Mouse (Mus musculus): ENCODE data around the gene Dusp18.

Dusp18 gene

GRCm38 (mm10) chr11:3894406-3895281 lies at the start of gene Dusp18, which contains the start of gene 4921536K21Rik:
Dusp18 (plus strand) TSS chr11:3895240.
4921536K21Rik (minus strand) TSS chr11:3895098.
- peak; percentile 96 to 97 for DNase-seq

GRCm38 (mm10) chr11:3846351-3846750 lies 48.7 kb upstream of the Dusp18 start:
- DNase-seq = no peak

- no peak for DNase-seq
Observed at GRCm38 (mm10) chr11:3849469-3850314, 45.3 kb upstream of the Dusp18 start.

GRCm38 (mm10) chr11:3850315-3850614 lies 44.8 kb upstream of the Dusp18 start:
- no peak for DNase-seq

GRCm38 (mm10) chr11:3850746-3851277 lies 44.2 kb upstream of the Dusp18 start:
- no peak for DNase-seq

DNA sequence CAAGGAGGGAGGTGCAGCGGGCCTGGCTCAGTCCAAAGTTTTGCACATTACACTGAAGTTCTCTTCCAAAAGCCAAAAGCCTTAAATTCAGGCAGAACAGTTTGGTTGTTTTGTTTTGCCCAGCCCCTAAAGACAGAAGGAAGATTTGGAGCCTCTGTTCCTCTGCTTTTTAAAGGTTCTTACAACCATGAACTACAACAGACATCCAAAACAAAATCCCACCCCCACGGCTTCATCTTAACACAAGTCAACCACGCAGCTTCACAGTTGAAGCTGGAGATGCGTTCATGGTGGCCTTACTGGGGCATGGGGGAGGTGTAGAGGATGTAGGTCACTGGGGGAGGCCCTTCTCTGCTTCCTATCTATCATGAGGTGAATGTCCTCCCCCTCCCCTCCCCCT lies 43.2 kb upstream of the Dusp18 start:
- no peak for DNase-seq

DNA sequence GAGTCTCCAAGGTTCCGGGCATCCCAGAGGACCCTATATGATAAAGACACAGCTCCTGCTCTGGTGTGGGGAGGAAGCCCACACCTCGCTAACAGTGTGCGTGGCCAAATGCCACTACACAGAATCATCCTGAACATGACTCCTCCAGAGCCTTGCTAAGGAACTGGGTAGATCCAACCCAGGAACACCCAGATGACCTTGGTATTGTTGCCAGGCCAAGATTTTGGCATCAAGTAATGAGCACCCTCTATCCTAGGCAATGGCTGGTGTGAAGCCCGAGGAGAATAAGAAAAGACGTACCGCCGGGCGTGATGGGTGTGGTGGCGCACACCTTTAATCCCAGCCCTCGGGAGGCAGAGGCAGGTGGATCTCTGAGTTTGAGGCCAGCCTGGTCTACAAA lies 42.0 kb upstream of the Dusp18 start:
- no peak for DNase-seq

- no peak for DNase-seq
Observed at GRCm38 (mm10) chr11:3853481-3854034, 41.5 kb upstream of the Dusp18 start.

GRCm38 (mm10) chr11:3854156-3854555 lies 40.9 kb upstream of the Dusp18 start:
- no peak for DNase-seq

DNA sequence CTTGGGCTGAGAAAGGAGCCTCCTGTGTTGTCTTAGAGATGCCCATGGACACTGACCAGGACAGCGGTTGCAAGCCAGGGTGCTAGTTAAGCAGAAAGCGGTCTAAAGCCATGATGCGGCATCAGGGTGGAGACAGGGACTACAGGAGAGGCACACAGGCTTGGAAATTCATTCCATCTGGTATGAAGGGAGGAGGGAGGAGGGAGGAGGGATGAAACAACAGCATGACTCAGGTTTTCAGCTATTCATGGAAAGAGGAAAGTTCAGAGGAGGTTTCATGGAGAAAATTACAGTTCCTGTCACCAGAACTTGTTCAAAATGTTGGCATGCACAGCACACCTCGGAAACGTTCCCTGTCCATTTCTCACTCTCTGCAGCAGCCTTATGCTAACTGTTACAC lies 39.2 kb upstream of the Dusp18 start:
- DNase-seq = no peak

GRCm38 (mm10) chr11:3857902-3858301 lies 37.1 kb upstream of the Dusp18 start:
- DNase-seq = no peak

- DNase-seq = no peak
Observed at GRCm38 (mm10) chr11:3859778-3860177, 35.3 kb upstream of the Dusp18 start.

DNA sequence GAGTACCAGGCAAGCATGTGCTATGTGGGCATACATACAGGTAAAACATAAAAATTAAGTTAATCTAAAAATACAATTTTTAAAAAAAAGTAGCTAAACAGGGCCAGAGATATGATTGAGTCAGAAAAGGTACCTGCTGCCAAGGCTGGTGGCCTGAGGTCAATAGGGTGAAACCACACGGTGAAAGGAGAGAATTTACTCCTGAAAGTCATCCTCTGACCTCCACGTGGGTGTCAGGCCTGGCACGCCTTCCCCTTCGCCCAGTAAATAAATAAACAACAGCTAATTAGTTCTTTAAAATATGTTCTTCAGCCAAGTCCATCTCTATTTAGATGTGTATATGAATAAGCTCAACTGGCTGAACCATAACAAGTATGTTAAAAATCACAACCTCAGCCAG lies 34.7 kb upstream of the Dusp18 start:
- DNase-seq = no peak

DNA sequence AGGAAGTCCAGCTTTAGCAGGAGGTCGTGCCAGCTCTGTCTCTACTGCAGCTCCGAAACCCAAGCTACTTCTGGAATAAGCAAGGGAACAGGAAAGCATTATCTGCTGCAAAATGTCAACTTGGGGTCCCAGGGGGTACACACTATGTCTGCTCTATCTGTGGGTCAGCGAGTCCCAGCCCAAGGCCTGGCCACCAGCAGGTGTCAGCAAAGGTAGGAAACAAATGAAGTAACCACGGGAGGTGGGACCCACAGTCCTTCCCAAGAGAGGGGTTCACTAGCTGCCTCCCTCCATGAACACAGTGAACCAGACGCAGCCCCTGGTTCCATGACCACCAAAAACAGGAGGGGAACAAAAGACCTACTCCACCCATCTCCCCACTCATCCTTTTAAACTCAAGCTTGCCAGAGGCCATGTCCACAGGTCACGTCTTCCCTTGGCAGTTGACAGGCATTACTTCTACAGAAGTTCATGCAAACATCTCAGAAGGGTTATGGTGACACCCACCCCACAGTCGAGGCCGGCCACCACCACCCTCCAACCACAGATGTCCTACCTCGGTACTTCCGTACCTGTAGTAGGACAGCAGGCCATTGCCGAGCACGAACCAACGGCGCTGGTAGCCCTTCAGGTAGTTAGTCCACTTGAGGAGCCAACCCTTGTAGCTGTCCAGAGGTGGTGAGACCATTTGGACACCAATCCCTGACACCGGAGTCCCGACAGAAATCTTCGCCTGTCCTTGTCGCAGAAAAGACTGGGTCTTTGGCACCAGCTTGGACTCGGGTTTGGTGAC lies 32.2 kb upstream of the Dusp18 start:
- DNase-seq = no peak

DNA sequence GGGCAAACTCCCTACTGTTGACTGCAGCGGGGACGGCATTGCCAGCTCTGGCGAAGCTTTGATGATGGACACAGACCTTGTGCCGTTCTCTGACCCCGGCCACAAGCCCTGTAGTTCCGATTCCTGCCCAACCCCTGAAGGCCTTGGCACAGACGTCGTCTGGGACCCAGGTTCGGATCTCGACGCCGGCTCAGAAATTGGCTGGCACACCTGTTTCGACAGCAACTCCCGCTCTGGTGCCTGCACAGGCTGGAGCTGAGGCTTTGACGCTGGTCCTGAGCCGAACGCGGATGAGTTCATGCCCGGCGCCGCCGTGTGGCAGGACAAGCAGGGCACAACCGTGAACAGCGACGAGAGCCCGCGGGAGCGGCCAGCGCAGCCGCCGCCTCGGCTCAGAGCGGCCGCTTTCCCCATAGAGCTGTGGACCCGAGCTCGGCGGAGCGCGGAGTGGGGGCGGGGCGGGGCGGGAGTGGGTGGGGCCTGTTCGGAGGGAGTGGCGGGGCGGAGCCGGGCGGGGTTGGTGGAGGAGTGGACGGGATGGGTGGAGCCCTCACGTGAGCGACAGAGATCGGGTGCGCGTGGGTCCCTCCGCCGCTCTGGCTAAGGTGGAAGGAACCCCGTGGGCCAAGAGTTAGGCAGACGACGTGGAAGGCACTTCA lies 31.5 kb upstream of the Dusp18 start, which contains the start of gene Osbp2:
TSS of gene Osbp2 (minus strand) at position 450 of the 659 bp plus-strand sequence.
- DNase-seq = peak; percentile 82 to 90

DNA sequence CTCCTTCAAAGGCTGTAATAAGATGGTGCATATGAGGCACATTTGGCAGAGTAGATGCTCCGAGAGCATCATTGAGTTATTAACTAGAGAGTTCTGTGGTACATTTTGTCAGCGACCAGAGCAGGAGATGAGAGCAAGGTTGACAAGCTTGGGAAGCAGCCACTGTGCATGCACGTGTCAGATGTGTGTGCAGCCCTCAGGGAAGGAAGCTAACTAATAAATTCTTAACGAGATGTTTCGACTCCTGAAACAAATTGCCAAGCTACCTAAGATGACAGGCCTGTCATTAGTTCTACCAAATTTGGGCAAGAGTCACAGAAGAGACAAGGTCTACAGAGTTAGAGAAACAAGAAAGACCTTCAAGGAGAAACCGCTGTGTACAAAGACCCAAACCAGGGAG lies 30.7 kb upstream of the Dusp18 start:
- no peak for DNase-seq

DNA sequence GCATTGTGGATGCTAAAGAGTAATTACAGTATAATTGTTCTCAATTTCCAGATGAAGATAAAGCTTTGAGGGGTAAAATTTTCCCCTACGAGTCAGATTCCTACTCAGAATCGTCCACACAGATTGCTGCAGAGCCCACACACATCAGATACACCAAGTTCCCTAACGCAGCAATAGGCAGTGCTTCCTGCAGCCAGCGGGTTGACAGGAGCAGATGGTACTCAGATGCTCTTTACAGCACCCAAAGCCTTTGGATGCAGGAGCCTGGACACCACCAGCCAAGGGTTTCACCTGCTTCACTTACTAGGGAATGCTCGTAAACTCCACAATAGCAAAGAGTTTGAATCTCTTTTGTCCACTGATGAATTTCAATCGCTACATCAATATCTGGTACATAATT lies 18.6 kb upstream of the Dusp18 start:
- DNase-seq = no peak

DNA sequence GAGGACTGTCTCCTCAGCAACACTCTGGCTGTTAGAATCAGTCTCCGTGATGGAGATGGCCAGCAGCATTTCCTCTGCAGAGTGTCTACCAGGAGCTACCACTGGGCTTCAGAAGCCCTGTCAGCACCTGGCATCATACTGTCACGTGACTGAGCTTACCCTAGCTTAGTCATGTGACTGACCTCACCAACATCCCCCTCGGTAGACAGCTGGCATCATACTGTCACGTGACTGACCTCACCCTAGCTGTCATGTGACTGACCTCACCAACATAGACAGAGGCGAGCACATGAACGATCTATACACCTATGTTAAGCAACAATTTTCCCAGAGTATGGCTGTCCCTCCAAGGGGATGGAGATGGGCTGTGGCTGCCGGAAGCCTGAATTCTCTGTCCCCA lies 16.4 kb upstream of the Dusp18 start:
- no peak for DNase-seq

GRCm38 (mm10) chr11:3879836-3880235 lies 15.2 kb upstream of the Dusp18 start:
- DNase-seq = peak; percentile 76 to 92

DNA sequence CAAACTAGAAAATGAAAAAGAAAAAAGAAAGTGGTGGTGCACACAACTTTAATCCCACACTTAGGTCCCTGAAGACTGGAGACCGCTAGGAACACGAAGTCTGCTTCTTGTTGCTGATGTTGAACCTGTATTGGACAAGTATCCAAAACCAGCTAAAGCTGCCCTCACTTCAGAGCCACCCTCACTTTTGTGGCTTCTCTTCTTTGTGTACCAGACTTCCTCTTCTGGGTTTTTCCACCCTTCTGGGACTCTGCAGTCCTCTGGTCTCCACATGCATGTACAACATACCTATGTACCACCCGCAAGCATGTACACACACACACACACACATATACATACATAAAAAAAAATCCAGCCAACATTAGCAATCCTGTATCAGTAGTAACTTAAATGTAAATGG lies 11.3 kb upstream of the Dusp18 start:
- no peak for DNase-seq

- no peak for DNase-seq
Observed at GRCm38 (mm10) chr11:3887331-3887730, 7.7 kb upstream of the Dusp18 start.

GRCm38 (mm10) chr11:3893970-3894369 lies 1.1 kb upstream of the Dusp18 start:
- DNase-seq = no peak
